7 mouse cellular contexts compared by ENCODE assay signal in the genomic region with DNA sequence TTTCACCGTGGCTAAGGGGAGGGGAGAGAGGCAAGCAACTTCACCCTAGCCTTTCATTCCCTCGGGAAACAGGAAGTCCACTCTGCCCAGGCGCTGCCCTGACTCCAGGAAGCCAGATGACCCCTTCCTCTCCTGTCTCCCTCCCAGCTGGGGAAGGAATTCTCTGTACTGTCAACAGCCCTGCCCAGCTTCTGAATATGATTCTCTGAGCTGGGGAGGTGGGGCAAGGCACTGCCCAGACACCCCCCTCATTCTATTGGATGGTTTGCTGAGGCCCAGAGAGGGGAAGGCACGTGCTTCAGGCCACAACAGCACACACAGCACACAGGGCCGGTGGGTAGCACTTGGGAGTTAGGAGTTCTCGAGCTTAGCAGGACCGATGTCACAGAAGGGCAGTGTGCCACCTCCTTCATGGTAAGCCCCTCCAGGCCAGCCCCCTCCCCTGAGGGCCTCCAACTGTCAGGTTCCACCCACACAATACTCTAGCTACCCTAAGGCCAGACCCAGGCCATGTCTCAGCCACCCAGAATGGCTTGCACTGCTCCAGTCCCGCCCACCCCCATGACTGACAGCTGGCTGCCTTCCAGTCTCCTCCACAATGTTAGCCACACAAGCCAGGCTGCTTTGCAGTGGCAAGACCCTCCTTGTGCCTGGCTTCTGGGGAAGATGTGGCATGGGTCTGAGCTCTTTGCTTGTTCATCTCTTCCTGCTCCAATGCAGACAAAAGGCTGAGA. TPM values are rescaled to one million over a fixed set of nuclear protein-coding genes. Genes with fewer than 3 reads are reported as not detected.
DNase-seq lines count a peak whose midpoint lies in the region; ATAC-seq lines count a peak whose summit lies in the region.

No protein-coding gene starts in this region.

- 38% methylated on average over 8 of the region's 8 CpGs for WGBS in heart, embryonic 14.5 days

- ATAC-seq in heart, embryonic 14.5 days (ENCODE audit: insufficient number of reproducible peaks, insufficient read depth, low FRiP score, low read depth) = peak; percentile 70

- H3K4me1 ChIP-seq in heart, embryonic 14.5 days (ENCODE audit: control insufficient read depth in 2 of 2, insufficient read depth in 2 of 2, low read length in 2 of 2) = peaks cover 17 to 23% of the 10 kb centered on the region in 2 experiments

- H3K4me3 ChIP-seq in heart, embryonic 14.5 days (ENCODE audit: control insufficient read depth in 1 of 2, insufficient read depth in 1 of 2, low read depth in 1 of 2, low read length in 2 of 2) = no peak overlapping the region

- no peaks in the 10 kb centered on the region for H3K9me3 ChIP-seq in heart, embryonic 14.5 days (ENCODE audit: control insufficient read depth, low read length)

- no peak overlapping the region; the same call in 1 of the 2 replicates for H3K9ac ChIP-seq in heart, embryonic 14.5 days (ENCODE audit: low read length)

- DNase-seq in 416B (ENCODE audit: low read depth) = peak; percentile 45
- DNase-seq in adrenal gland, postnatal 14 days = peak; percentile 73
- peak; percentile 70 for DNase-seq in kidney, postnatal 14 days
- peak; percentile 34 for DNase-seq in mesoderm, embryonic 11.5 days (ENCODE audit: low read depth, low spot score)
- DNase-seq in urinary bladder, adult 2 months (ENCODE audit: low spot score) = no peak
- DNase-seq in cerebellum, adult 11 months = no peak

- no peaks in the 10 kb centered on the region for H3K36me3 ChIP-seq in heart, embryonic 14.5 days (ENCODE audit: control insufficient read depth, insufficient read depth, low read length)

- no peaks in the 10 kb centered on the region for H3K27me3 ChIP-seq in heart, embryonic 14.5 days (ENCODE audit: control insufficient read depth, insufficient read depth, low read length)

- H3K27ac ChIP-seq in heart, embryonic 14.5 days (replicated peaks in 1 of 2; ENCODE audit: control insufficient read depth in 1 of 2, insufficient read depth in 1 of 2, low read depth in 2 of 2, low read length in 2 of 2) = peak overlapping the region in 1 of 2 experiments; percentile 16; a peak in 1 of 4 replicates

- H3K4me2 ChIP-seq in heart, embryonic 14.5 days (ENCODE audit: low read length) = no peak overlapping the region

RNA-seq across cellular contexts. Expression of gene Sdc3, which starts 48.9 kb away (rescaled TPM):
- 233 and 245 TPM in 2 replicates for total RNA-seq in adrenal gland, postnatal 14 days (2021)
- 14.6 and 16.8 TPM in 2 replicates for polyA plus RNA-seq in heart, embryonic 14.5 days (2014; fragmentation: Nextera tagmentation; extraction: Ambion mirVana)
- polyA plus RNA-seq in urinary bladder, adult 2 months (2012; rRNA removed) = 33.3 and 63.7 TPM in 2 replicates

Comparison
In these comparisons a context has a peak if more than half of its experiments do, and no peak if none do; other contexts are left out.
1. DNase-seq: peak in 416B (single experiment), adrenal gland, postnatal 14 days (single experiment), kidney, postnatal 14 days (single experiment) and mesoderm, embryonic 11.5 days (single experiment); none in urinary bladder, adult 2 months (single experiment) and cerebellum, adult 11 months (single experiment).